Mouse (Mus musculus) thymus, adult 2 months (tissue): ENCODE measurements around the gene Ell. TPM values are rescaled to one million over a fixed set of nuclear protein-coding genes. Genes with fewer than 3 reads are reported as not detected.

ENCODE experiments used
- DNase-seq: peaks from one replicate; pipeline ENCODE4 v3.0.0; 2021
- H3K27ac ChIP-seq: fragments of 200-500 bp; 2 replicates; pipeline ENCODE4 v1.5.1; 2012; ENCODE audit warnings: low read length, control low read depth; ENCODE audit not compliant: control insufficient read depth, insufficient read depth
- H3K27me3 ChIP-seq: fragments of 200-500 bp; 2 replicates; pipeline ENCODE4 v1.6.1; 2012; ENCODE audit warnings: mild to moderate bottlenecking, low read length, moderate library complexity, mixed read lengths; ENCODE audit not compliant: control insufficient read depth, insufficient read depth
- H3K36me3 ChIP-seq: fragments of 200-500 bp; 2 replicates; pipeline ENCODE4 v1.6.1; 2012; ENCODE audit warnings: mild to moderate bottlenecking, low read length, moderate library complexity; ENCODE audit not compliant: control insufficient read depth, insufficient read depth
- H3K4me1 ChIP-seq: fragments of 200-500 bp; replicated peaks from 2 replicates; pipeline ENCODE4 v1.6.1; 2012; ENCODE audit warnings: low read length; ENCODE audit not compliant: control insufficient read depth, insufficient read depth
- H3K4me3 ChIP-seq: fragments of 200-500 bp; 2 replicates; pipeline ENCODE4 v1.5.1; 2012; ENCODE audit warnings: mild to moderate bottlenecking, low read length, control low read depth, moderate library complexity; ENCODE audit not compliant: control insufficient read depth, insufficient read depth
- CTCF ChIP-seq: fragments of 200-500 bp; IDR thresholded peaks from 2 replicates; pipeline ENCODE4 v1.5.1; 2012; ENCODE audit warnings: mild to moderate bottlenecking, control low read depth, low read length, moderate library complexity, borderline replicate concordance; ENCODE audit not compliant: control insufficient read depth, poor library complexity, insufficient read depth; ENCODE audit errors: extremely low read depth
- POLR2A ChIP-seq: fragments of 200-500 bp; IDR thresholded peaks from 2 replicates; pipeline ENCODE4 v1.6.1; 2012; ENCODE audit warnings: mild to moderate bottlenecking, low read length, control low read depth, moderate library complexity; ENCODE audit not compliant: control insufficient read depth, poor library complexity, insufficient read depth; ENCODE audit errors: extremely low read depth
- WGBS: fragments of 180-500 bp; shearing (Covaris S2); methylation state at CpG from one replicate; pipeline ENCODE4 v1.1.7; 2018; 5-methylcytosine and 5-hydroxymethylcytosine counted together
- polyA plus RNA-seq: library from polyadenylated mRNA; depleted of rRNA; stranded (reverse); fragments of >200 nt; gene quantifications from 2 replicates; pipeline ENCODE4 v1.2.3, GENCODE M21; 2012

The Ell gene
- polyA plus RNA-seq, 1 experiment, result 40.2 TPM

GRCm38 (mm10) chr8:70596775-70597416, 57.6 kb downstream of the Ell start:
- Histone ChIP-seq H3K36me3 (peaks cover 8% of the 10 kb centered on the region; the same call in 1 of the 2 replicates), H3K27me3 (no peaks in the 10 kb centered on the region), H3K27ac (no peak overlapping the region)

GRCm38 (mm10) chr8:70597417-70598272, 58.4 kb downstream of the Ell start:
- Histone ChIP-seq H3K4me1 (peaks cover 24% of the 10 kb centered on the region), H3K36me3 (peaks cover 12% of the 10 kb centered on the region; the same call in 1 of the 2 replicates), H3K27me3 (no peaks in the 10 kb centered on the region), H3K27ac (no peak overlapping the region), H3K4me3 (no peak overlapping the region)
- TF ChIP-seq POLR2A (no peak), CTCF (no peak)
- DNase-seq, result no peak
- WGBS, result 96% methylated on average over 68 of the region's 68 CpGs

More at GRCm38 (mm10) chr8:70596775-70597416, 57.6 kb downstream of the Ell start:
- H3K4me1 ChIP-seq, result peaks cover 24% of the 10 kb centered on the region
- WGBS, result 89% methylated on average over 17 of the region's 17 CpGs
- TF ChIP-seq CTCF (no peak), POLR2A (no peak)
- H3K4me3 ChIP-seq, result no peak overlapping the region
- DNase-seq, result peak; percentile 52

GRCm38 (mm10) chr8:70598283-70598682, 59.0 kb downstream of the Ell start:
- Histone ChIP-seq H3K27ac (no peak overlapping the region), H3K27me3 (no peaks in the 10 kb centered on the region), H3K4me3 (no peak overlapping the region), H3K4me1 (peaks cover 22% of the 10 kb centered on the region), H3K36me3 (peaks cover 12% of the 10 kb centered on the region; the same call in 1 of the 2 replicates)
- TF ChIP-seq CTCF (no peak), POLR2A (no peak)
- WGBS, result 92% methylated on average over 29 of the region's 29 CpGs
- no peak for DNase-seq

GRCm38 (mm10) chr8:70598722-70599121, 59.5 kb downstream of the Ell start:
- no peak for TF ChIP-seq CTCF
- Histone ChIP-seq H3K36me3 (peaks cover 12% of the 10 kb centered on the region; the same call in 1 of the 2 replicates), H3K27ac (no peak overlapping the region), H3K27me3 (no peaks in the 10 kb centered on the region), H3K4me3 (no peak overlapping the region), H3K4me1 (peaks cover 18% of the 10 kb centered on the region)
- 96% methylated on average over 10 of the region's 10 CpGs for WGBS
- no peak for DNase-seq

- Histone ChIP-seq H3K36me3 (peaks cover 12% of the 10 kb centered on the region; the same call in 1 of the 2 replicates), H3K27ac (no peak overlapping the region), H3K27me3 (no peaks in the 10 kb centered on the region), H3K4me1 (peaks cover 15% of the 10 kb centered on the region), H3K4me3 (no peak overlapping the region)
- no peak for TF ChIP-seq CTCF
- 95% methylated on average over 12 of the region's 12 CpGs for WGBS
- DNase-seq, result no peak
Observed at GRCm38 (mm10) chr8:70599507-70600290, 60.4 kb downstream of the Ell start.
